Mouse (Mus musculus) neural tube, embryonic 11.5 days (tissue): ENCODE measurements around the gene Lrrc3. TPM values are rescaled to one million over a fixed set of nuclear protein-coding genes. Genes with fewer than 3 reads are reported as not detected.

Source experiments
- ATAC-seq: fragments of 200-750 bp; cut with Nextera tagmentation; 2 replicates; pipeline ENCODE4 v1.8.0; 2017; ENCODE audit warnings: moderate number of reproducible peaks, mild to moderate bottlenecking, moderate TSS enrichment, moderate library complexity; ENCODE audit not compliant: insufficient read depth, low FRiP score, low TSS enrichment
- DNase-seq: peaks from one replicate; pipeline ENCODE4 v3.0.0-alpha.2; 2015; ENCODE audit warnings: low spot score
- H3K27ac ChIP-seq: fragments of 300-500 bp; sonication (generic); 2 replicates; pipeline ENCODE4 v1.5.1; 2014; ENCODE audit warnings: low read depth, mild to moderate bottlenecking, low read length
- H3K27me3 ChIP-seq: fragments of 300-500 bp; sonication (generic); 2 replicates; pipeline ENCODE4 v1.6.1; 2014; ENCODE audit warnings: mild to moderate bottlenecking, low read length, mixed read lengths; ENCODE audit not compliant: control insufficient read depth, insufficient read depth
- H3K36me3 ChIP-seq: fragments of 300-500 bp; sonication (generic); 2 replicates; pipeline ENCODE4 v1.6.1; 2014; ENCODE audit warnings: mild to moderate bottlenecking, low read length, moderate library complexity, mixed read lengths; ENCODE audit not compliant: control insufficient read depth, insufficient read depth
- H3K4me1 ChIP-seq: fragments of 300-500 bp; sonication (generic); 2 replicates; pipeline ENCODE4 v1.6.1; 2014; ENCODE audit warnings: low read length, mixed read lengths; ENCODE audit not compliant: control insufficient read depth, insufficient read depth
- H3K4me2 ChIP-seq: fragments of 300-500 bp; sonication (generic); 2 replicates; pipeline ENCODE4 v1.6.1; 2014; ENCODE audit warnings: low read depth, mild to moderate bottlenecking, moderate library complexity
- H3K4me3 ChIP-seq: fragments of 300-500 bp; sonication (generic); 2 replicates; pipeline ENCODE4 v1.5.1; 2014; ENCODE audit warnings: low read depth, low read length
- H3K9ac ChIP-seq: fragments of 300-500 bp; sonication (generic); 2 replicates; pipeline ENCODE4 v1.6.1; 2014; ENCODE audit warnings: mild to moderate bottlenecking, low read length
- H3K9me3 ChIP-seq: fragments of 300-500 bp; sonication (generic); 2 replicates; pipeline ENCODE4 v1.6.1; 2016; ENCODE audit warnings: low read length; ENCODE audit not compliant: control insufficient read depth
- WGBS: fragments of 180-500 bp; shearing (Covaris S2); extraction: QIAGEN DNeasy Blood & Tissue Kit; methylation state at CpG from one replicate; pipeline ENCODE4 v1.1.7; 2014; 5-methylcytosine and 5-hydroxymethylcytosine counted together
- polyA plus RNA-seq: library from polyadenylated mRNA; unstranded; fragments of >200 nt; fragmentation: Nextera tagmentation; extraction: Ambion mirVana; gene quantifications from 2 replicates; pipeline ENCODE4 v1.2.1, GENCODE M21; 2014

Gene Lrrc3
- polyA plus RNA-seq, 1 experiment from 2014 or later = 4.3 TPM

DNA sequence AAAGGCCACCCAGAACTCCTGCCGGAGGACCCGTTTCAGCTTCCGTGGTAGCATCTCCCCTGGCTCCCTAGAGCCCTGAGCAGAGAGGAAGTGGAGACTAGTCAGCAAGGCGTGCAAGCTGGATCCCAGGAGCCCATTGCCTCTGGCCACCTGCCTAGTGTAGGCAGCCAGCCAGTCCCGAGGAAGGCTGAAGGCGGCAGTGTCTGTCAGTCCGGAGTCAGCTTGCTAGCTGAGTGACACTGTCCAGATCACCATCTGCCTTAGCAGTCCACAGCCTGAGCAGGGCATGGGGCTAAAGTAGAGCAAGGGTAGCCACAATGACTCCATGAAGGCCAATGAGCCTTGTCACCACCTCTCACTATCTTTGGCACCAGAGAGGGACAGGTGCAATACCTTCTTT, 10.3 kb upstream of the Lrrc3 start:
- no peaks in the 10 kb centered on the region for H3K9me3 ChIP-seq
- no peak overlapping the region for H3K4me2 ChIP-seq
- ATAC-seq = no peak
- no peak overlapping the region for H3K9ac ChIP-seq
- no peak overlapping the region for H3K4me3 ChIP-seq
- no peak for DNase-seq
- H3K36me3 ChIP-seq = no peaks in the 10 kb centered on the region
- H3K4me1 ChIP-seq = no peaks in the 10 kb centered on the region
- H3K27ac ChIP-seq = no peak overlapping the region
- H3K27me3 ChIP-seq = no peaks in the 10 kb centered on the region
- 80% methylated on average over 7 of the region's 7 CpGs for WGBS

DNA sequence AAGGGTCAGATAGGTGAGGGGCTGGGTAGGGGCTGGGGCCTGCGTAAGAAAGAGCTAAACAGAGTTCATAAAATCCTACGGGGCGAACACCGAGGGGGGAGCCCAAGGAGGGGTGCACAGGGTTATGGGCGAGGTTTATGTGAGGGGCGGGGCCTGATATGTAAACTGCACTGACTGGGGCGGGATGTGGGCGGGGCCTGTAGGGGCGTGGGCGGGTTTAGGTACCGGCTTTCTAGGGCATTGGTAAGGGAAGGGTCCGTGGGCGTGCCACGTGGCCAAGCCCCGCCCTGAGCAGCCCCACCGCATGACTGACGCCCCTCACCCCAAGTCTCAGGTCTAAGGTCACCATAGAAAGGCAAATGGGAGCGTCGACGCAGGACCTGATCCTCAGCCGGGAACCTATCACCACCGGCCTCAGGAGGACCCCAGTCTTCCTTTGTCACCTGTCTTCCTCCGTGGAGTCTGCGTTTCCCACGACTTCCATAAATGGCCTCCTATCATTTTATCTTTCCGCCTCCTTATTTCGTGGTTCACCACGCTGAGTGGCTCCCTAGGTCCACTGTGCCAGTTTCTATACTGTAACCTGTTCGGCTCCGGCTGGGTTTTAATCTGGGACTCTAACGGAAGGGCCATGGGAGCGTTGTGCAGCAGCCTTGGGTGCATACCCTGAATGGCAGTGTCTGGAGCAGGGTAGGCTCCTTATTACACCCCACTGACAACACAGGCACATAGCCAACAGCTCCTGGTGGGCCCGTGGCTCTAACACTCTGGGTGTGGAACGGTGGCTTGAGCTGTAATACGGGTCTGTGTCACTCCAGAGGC, 769 bp upstream of the Lrrc3 start:
- H3K9me3 ChIP-seq = no peaks in the 10 kb centered on the region
- H3K27me3 ChIP-seq = no peaks in the 10 kb centered on the region
- DNase-seq (peak; percentile 85), ATAC-seq (peak; percentile 88)
- H3K36me3 ChIP-seq = no peaks in the 10 kb centered on the region
- peak overlapping the region; percentile 56 for H3K4me3 ChIP-seq
- 7% methylated on average over 35 of the region's 35 CpGs for WGBS
- H3K27ac ChIP-seq = no peak overlapping the region
- H3K4me2 ChIP-seq = peak overlapping the region; percentile 85
- 0 out of 2 replicates have a peak, but pooled peaks cover 5% of the 10 kb centered on the region for H3K4me1 ChIP-seq
- H3K9ac ChIP-seq = peak overlapping the region; percentile 45

DNA sequence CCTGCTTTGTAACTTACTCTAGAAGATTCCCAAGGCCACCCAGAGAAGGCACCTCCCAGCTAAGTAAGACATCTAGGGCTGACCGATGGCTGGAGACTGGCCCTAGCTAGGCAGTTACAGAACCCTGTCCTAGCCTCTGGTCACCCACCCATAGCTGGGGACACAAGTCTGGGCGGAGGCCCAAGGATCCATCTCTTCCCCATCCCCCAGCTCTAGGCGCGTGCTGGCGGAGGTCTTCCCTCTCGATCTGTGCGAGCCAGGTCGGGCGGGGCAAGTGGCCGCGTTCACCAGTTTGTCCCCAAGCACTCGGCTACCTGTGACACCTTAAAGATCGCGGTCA, 495 bp downstream of the Lrrc3 start:
- H3K4me2 ChIP-seq = peak overlapping the region; percentile 85
- 0 out of 2 replicates have a peak, but pooled peaks cover 5% of the 10 kb centered on the region for H3K4me1 ChIP-seq
- WGBS = 1% methylated on average over 14 of the region's 14 CpGs
- peak overlapping the region; percentile 56 for H3K4me3 ChIP-seq
- peak overlapping the region; percentile 65 for H3K9ac ChIP-seq
- H3K36me3 ChIP-seq = no peaks in the 10 kb centered on the region
- no peak for DNase-seq
- H3K9me3 ChIP-seq = no peaks in the 10 kb centered on the region
- ATAC-seq = peak; percentile 24; the same call in 1 of the 2 replicates
- no peak overlapping the region for H3K27ac ChIP-seq
- H3K27me3 ChIP-seq = no peaks in the 10 kb centered on the region

DNA sequence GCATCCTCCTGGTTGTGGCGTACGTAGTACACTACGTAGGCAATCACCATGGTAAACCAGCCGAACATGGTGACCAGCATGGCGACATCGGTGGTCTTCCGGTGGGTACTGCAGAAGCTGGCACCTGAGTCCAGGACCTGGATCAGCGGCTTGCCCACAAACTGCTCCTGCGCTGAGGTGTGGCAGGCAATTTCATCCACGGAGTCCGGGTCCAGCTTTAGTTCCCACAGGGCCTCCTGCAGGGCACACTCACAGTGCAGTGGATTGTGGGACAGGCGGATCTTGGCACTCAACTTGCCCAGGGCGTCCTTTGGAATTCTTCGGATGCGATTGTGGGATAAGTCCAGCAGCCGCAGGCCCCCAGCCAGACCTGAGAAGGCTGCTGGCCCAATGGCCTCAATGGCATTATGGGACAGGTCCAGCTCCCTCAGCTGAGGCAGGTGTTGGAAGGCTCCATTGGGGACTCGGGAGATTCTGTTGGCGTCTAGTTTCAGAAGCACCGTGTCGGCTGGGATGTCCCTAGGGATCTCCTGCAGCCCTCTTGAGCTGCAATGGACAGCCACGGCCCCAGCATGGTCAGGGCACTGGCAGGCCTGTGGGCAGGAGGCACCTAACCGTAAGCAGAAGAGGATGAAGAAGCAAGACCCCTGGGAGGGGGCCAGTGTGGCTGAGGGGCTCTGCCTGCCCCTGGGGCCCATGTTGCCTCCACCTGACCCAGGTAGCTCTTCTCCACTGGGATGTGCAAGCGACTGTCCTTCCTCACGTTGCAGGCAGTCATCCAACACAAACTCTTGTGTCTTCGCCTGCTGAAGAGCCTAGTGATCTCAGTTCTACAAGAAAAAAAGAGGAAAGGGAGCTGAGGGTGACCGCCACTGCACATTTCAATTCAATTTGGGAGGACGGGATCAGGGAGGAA, 1.2 kb downstream of the Lrrc3 start:
- Histone ChIP-seq H3K4me2 (peak overlapping the region; percentile 85), H3K9ac (peak overlapping the region; percentile 65; the same call in 1 of the 2 replicates)
- WGBS = 85% methylated on average over 27 of the region's 27 CpGs

DNA sequence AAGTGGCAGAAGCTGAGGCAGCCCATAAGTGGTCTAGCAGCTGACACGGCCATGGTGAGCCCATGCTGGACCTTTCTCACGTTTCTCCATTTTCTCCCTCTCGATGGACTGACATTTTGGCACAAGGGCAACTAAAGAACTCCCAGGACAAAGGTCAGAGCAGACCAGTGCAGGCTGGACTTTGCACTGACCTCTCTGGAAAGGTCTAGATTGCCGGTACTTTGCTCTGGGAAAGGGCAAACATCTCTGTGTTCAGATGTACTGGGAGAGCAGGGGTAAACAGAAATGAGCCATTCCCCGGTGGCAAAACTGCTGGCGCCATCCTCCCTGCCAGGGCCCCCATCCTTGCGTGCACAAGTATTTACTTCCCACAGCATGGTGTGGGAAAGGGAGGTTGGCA, 2.2 kb downstream of the Lrrc3 start:
- H3K36me3 ChIP-seq = no peaks in the 10 kb centered on the region; the same call in 1 of the 2 replicates
- H3K27ac ChIP-seq = no peak overlapping the region
- no peak overlapping the region for H3K9ac ChIP-seq
- no peaks in the 10 kb centered on the region for H3K9me3 ChIP-seq
- H3K4me1 ChIP-seq = 0 out of 2 replicates have a peak, but pooled peaks cover 5% of the 10 kb centered on the region
- DNase-seq (no peak), ATAC-seq (no peak)
- no peaks in the 10 kb centered on the region for H3K27me3 ChIP-seq
- H3K4me3 ChIP-seq = no peak overlapping the region
- no peak overlapping the region for H3K4me2 ChIP-seq
- 77% methylated on average over 7 of the region's 7 CpGs for WGBS

More for the DNA sequence above, 1.2 kb downstream of the Lrrc3 start:
- ATAC-seq = no peak
- H3K27me3 ChIP-seq = no peaks in the 10 kb centered on the region
- H3K27ac ChIP-seq = no peak overlapping the region
- DNase-seq = no peak
- 0 out of 2 replicates have a peak, but pooled peaks cover 5% of the 10 kb centered on the region for H3K4me1 ChIP-seq
- H3K4me3 ChIP-seq = no peak overlapping the region
- no peaks in the 10 kb centered on the region for H3K9me3 ChIP-seq
- H3K36me3 ChIP-seq = no peaks in the 10 kb centered on the region

DNA sequence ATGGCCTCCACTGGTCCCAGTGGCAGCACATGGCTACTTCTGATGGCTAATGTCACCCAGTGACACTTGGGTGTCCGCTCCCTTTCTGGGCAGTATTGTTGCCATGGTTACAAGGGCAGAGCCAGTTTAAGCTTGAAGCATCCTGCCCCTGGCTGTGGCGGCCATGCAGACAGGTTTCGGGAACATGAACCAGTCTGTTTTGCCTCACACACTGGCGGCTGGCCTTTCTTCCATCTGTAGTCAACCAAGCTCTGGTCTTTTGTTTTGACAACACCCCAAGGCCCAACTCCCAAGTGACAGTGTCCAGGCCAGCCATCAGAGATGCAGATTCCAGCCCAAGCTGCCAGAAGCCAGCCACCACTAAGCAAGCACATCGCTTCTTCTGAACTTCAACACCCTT, 6.8 kb downstream of the Lrrc3 start:
- Histone ChIP-seq H3K9me3 (no peaks in the 10 kb centered on the region), H3K36me3 (no peaks in the 10 kb centered on the region; the same call in 1 of the 2 replicates), H3K27me3 (no peaks in the 10 kb centered on the region), H3K4me2 (no peak overlapping the region), H3K9ac (no peak overlapping the region), H3K4me3 (no peak overlapping the region), H3K27ac (no peak overlapping the region), H3K4me1 (no peaks in the 10 kb centered on the region)
- ATAC-seq = no peak
- WGBS = 66% methylated on average over 5 of the region's 5 CpGs
- DNase-seq = no peak

DNA sequence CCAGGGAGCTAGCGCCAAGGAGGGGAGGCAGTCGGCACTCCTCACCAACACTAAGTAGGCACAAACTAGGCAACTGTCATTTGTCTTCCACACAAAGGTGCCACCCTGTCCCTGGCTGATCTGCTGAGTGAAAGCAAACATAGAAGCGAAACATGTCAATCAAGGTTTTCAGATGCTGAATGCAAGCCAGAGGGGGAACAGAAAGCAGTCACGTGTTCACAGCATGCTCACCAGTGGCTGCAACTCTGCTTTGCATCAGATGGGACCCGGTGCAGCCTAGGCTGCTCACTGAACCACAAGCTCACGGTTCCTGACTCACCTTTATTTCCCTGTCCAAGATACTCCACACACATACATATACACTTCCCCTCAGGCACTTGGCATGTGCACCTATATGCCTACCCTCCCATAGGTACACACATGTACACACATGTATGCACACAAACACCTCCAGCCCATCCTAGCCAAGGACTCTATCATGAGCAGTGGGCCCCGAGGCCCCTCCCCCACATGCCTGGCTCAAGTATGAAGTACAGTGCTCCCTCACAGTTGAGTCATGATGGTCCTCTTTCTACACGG, 11.3 kb downstream of the Lrrc3 start:
- Histone ChIP-seq H3K9ac (no peak overlapping the region), H3K4me1 (no peaks in the 10 kb centered on the region), H3K36me3 (no peaks in the 10 kb centered on the region; the same call in 1 of the 2 replicates), H3K4me3 (no peak overlapping the region), H3K27ac (no peak overlapping the region), H3K4me2 (no peak overlapping the region), H3K9me3 (no peaks in the 10 kb centered on the region), H3K27me3 (no peaks in the 10 kb centered on the region)
- ATAC-seq (no peak), DNase-seq (no peak)
- 92% methylated on average over 8 of the region's 8 CpGs for WGBS

DNA sequence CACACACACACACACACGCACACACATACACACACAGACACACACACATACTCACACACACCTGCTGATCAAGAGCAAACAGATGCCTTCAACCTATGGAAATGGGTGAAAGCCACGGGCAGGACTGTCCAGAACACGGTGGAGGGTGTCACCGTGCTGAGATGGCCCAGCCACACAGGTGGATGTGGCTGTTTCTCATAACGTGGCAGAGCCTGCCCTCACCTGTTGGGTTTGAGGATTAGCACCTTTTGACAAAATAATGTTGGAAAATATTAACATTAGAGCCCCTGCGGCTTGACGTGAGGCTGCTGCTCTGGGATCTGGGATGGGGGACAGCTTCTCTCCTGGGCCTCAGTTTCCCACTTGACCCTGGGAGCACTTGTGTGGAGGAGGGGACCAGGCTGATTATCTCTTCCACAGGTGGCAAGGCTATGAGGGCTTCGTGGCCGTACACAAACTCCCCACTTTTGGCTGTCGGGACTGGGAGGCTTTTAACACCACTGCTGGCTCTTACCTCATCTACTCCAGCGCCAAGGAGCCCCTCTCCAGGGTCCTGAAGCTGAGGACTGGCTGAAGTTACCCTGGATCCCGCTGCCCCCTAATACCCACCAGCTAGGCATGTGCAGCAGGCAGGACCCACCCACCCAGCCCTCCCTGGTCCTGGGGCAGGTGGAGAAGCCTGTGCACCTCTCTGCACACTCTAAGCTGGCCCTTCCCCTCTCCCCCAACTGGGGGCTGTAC, 16.2 kb downstream of the Lrrc3 start:
- H3K4me3 ChIP-seq = no peak overlapping the region
- no peak overlapping the region for H3K27ac ChIP-seq
- WGBS = 61% methylated on average over 12 of the region's 12 CpGs

More for the DNA sequence above, 16.2 kb downstream of the Lrrc3 start:
- Histone ChIP-seq H3K9me3 (no peaks in the 10 kb centered on the region), H3K27me3 (no peaks in the 10 kb centered on the region), H3K4me1 (no peaks in the 10 kb centered on the region), H3K36me3 (no peaks in the 10 kb centered on the region), H3K9ac (no peak overlapping the region), H3K4me2 (no peak overlapping the region)
- ATAC-seq (no peak), DNase-seq (no peak)
